ENCODE assay signal across 11 mouse cellular contexts in the genomic region with DNA sequence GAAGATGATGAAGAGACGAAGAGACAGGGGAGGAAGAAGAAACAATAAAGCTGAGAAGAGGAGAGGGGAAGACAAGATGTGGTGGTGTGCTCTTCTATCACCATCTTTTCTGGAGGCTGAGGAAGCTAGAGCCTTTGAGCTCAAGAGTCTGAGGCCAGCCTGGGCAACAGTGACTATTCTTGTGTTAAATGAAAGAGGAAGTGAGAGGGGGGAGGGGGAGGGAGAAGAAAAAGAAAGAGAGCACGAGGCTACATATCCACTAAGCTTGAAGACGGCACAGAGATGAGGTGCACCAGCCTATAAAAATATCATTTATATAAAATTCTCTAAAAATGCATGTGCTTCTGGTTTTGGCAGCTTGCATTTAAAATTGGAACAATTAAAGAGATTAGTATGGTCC. TPM values are rescaled to one million over a fixed set of nuclear protein-coding genes. Genes with fewer than 3 reads are reported as not detected.
DNase-seq lines count a peak whose midpoint lies in the region; ATAC-seq and TF ChIP-seq lines count a peak whose summit lies in the region.
"Had no signal": no experiment of that assay in that cellular context is flagged by ENCODE, and none has a peak within 500 bp of the region (broad histone marks: within the 10 kb centered on the region; RNA-seq: fewer than 3 reads in every experiment).

No protein-coding gene starts in this region.

- no peaks in the 10 kb centered on the region for H3K27me3 ChIP-seq in spleen, adult 2 months (ENCODE audit: control insufficient read depth, insufficient read depth, low read length)
- H3K27me3 ChIP-seq in forebrain, embryonic 15.5 days, result no peaks in the 10 kb centered on the region
- no peaks in the 10 kb centered on the region for H3K27me3 ChIP-seq in heart, embryonic 10.5 days (ENCODE audit: insufficient read depth, poor library complexity, severe bottlenecking)
- H3K27me3 ChIP-seq: liver, embryonic 13.5 days had no signal

- no peak for TF ChIP-seq POLR2A in spleen, adult 2 months (IDR thresholded peaks at IDR 0.05; ENCODE audit: low read depth, low read length)

- ATAC-seq in inflammation-experienced regulatory T-cells, adult 6 months, result peak; percentile 53
- ATAC-seq in forebrain, embryonic 15.5 days (replicated peaks), result no peak
- ATAC-seq: hindbrain, embryonic 16.5 days had no signal

- TF ChIP-seq CTCF in spleen, adult 2 months (IDR thresholded peaks at IDR 0.05; ENCODE audit: extremely low read depth, insufficient read depth, insufficient read length, insufficient replicate concordance), result no peak
- TF ChIP-seq CTCF in left cerebral cortex, adult 2 months (IDR thresholded peaks at IDR 0.05), result no peak

- H3K36me3 ChIP-seq in spleen, adult 2 months (ENCODE audit: control insufficient read depth, insufficient read depth, low read length), result no peaks in the 10 kb centered on the region
- H3K36me3 ChIP-seq in forebrain, embryonic 15.5 days, result no peaks in the 10 kb centered on the region
- no peaks in the 10 kb centered on the region for H3K36me3 ChIP-seq in heart, embryonic 10.5 days
- H3K36me3 ChIP-seq: liver, embryonic 13.5 days had no signal

- H3K4me1 ChIP-seq in spleen, adult 2 months (ENCODE audit: control insufficient read depth, insufficient read depth, insufficient read length), result peaks cover 40% of the 10 kb centered on the region
- no peaks in the 10 kb centered on the region for H3K4me1 ChIP-seq in forebrain, embryonic 15.5 days
- H3K4me1 ChIP-seq in heart, embryonic 10.5 days, result peaks cover 4% of the 10 kb centered on the region; the same call in 1 of the 2 replicates
- H3K4me1 ChIP-seq: liver, embryonic 13.5 days had no signal

- peak; percentile 45 to 86 for DNase-seq in spleen, adult 2 months (ENCODE audit: low read depth in 1 of 2, low spot score in 2 of 2)
- no peak for DNase-seq in spleen, adult 12 weeks (ENCODE audit: low spot score)
- peak; percentile 24 for DNase-seq in R1 (ENCODE audit: low read depth, low spot score)
- DNase-seq in thymus, postnatal 25 days, result peak; percentile 38
- DNase-seq in heart, embryonic 10.5 days (ENCODE audit: low spot score), result no peak
- no peak for DNase-seq in left cerebral cortex, adult 2 months (ENCODE audit: extremely low spot score in 1 of 2, low spot score in 2 of 2)
- DNase-seq: kidney, postnatal 10 days; liver, embryonic 13.5 days had no signal

- WGBS in spleen, adult 2 months, result under 1% methylated on average over 3 of the region's 3 CpGs
- WGBS in forebrain, embryonic 15.5 days, result 62% methylated on average over 3 of the region's 3 CpGs
- WGBS in heart, embryonic 10.5 days, result 67% methylated on average over 3 of the region's 3 CpGs

- peak overlapping the region; percentile 71; the same call in 1 of the 2 replicates for H3K27ac ChIP-seq in spleen, adult 2 months (ENCODE audit: insufficient read depth, low read length)
- H3K27ac ChIP-seq in forebrain, embryonic 15.5 days (replicated peaks), result no peak overlapping the region
- no peak overlapping the region for H3K27ac ChIP-seq in heart, embryonic 10.5 days
- no peak overlapping the region for H3K27ac ChIP-seq in left cerebral cortex, adult 2 months
- H3K27ac ChIP-seq: liver, embryonic 13.5 days had no signal

- no peaks in the 10 kb centered on the region for H3K9me3 ChIP-seq in forebrain, embryonic 15.5 days
- no peaks in the 10 kb centered on the region for H3K9me3 ChIP-seq in heart, embryonic 10.5 days
- H3K9me3 ChIP-seq: liver, embryonic 13.5 days had no signal

- intact Hi-C loops in left cerebral cortex, adult 2 months (cut with DNase I), result no loop called here

- no peak overlapping the region for H3K4me3 ChIP-seq in spleen, adult 2 months (ENCODE audit: extremely low read depth, insufficient read depth, insufficient read length)
- H3K4me3 ChIP-seq in forebrain, embryonic 15.5 days, result no peak overlapping the region
- H3K4me3 ChIP-seq in heart, embryonic 10.5 days, result no peak overlapping the region
- H3K4me3 ChIP-seq in left cerebral cortex, adult 2 months, result no peak overlapping the region
- H3K4me3 ChIP-seq: liver, embryonic 13.5 days had no signal

- no peak overlapping the region for H3K9ac ChIP-seq in forebrain, embryonic 15.5 days (replicated peaks)
- H3K9ac ChIP-seq: liver, embryonic 13.5 days had no signal

- H3K4me2 ChIP-seq in forebrain, embryonic 15.5 days (replicated peaks), result no peak overlapping the region
- H3K4me2 ChIP-seq: liver, embryonic 13.5 days had no signal

RNA-seq across cellular contexts. Expression of gene Smg1, which starts 36.1 kb away (rescaled TPM):
- 32.6 and 44.6 TPM in 2 replicates for polyA plus RNA-seq in spleen, adult 2 months (2012; rRNA removed)
- polyA plus RNA-seq in inflammation-experienced regulatory T-cells, adult 6 months (2017; shearing (Covaris generic)), result 10 to 100 TPM; 19.5 to 33.9 (median 33.0) TPM
- polyA plus RNA-seq in forebrain, embryonic 15.5 days (2015; fragmentation: Nextera tagmentation; extraction: Ambion mirVana), result 21.0 and 24.4 TPM in 2 replicates
- polyA plus RNA-seq in heart, embryonic 10.5 days (2016; fragmentation: Nextera tagmentation; extraction: Ambion mirVana), result 12.4 and 13.6 TPM in 2 replicates
- total RNA-seq in left cerebral cortex, adult 2 months (2021), result 10 to 100 TPM; 82.4 to 85.4 TPM

Comparison
In these comparisons a context has a peak if more than half of its experiments do, and no peak if none do; other contexts are left out.
1. DNase-seq: peak in spleen, adult 2 months (2 of 2), R1 (single experiment) and thymus, postnatal 25 days (single experiment); none in spleen, adult 12 weeks (single experiment), heart, embryonic 10.5 days (single experiment) and left cerebral cortex, adult 2 months (0 of 2).